Mouse (Mus musculus): Measurements from ENCODE around the gene Pip4k2c. TPM values are rescaled to one million over a fixed set of nuclear protein-coding genes. Genes with fewer than 3 reads are reported as not detected.

The Pip4k2c gene
- polyA plus RNA-seq, 1 experiment from 2014 or later, result 25.9 TPM

- H3K36me3 ChIP-seq (replicated peaks), result peaks cover 90% of the 10 kb centered on the region
- 91% methylated on average over 5 of the region's 5 CpGs for WGBS
- H3K27me3 ChIP-seq (replicated peaks; ENCODE audit: low read depth, poor library complexity, severe bottlenecking), result no peaks in the 10 kb centered on the region
- H3K4me3 ChIP-seq, result no peak overlapping the region
- no peaks in the 10 kb centered on the region for H3K9me3 ChIP-seq
- no peak for DNase-seq (ENCODE audit: low spot score)
- H3K27ac ChIP-seq (replicated peaks), result no peak overlapping the region
- H3K4me1 ChIP-seq, result peaks cover 4% of the 10 kb centered on the region
Observed at GRCm38 (mm10) chr10:127204589-127204988, 6.8 kb downstream of the Pip4k2c start.

GRCm38 (mm10) chr10:127203106-127203505, 8.3 kb downstream of the Pip4k2c start:
- Histone ChIP-seq H3K4me1 (peaks cover 4% of the 10 kb centered on the region), H3K36me3 (replicated peaks) (peaks cover 96% of the 10 kb centered on the region), H3K4me3 (no peak overlapping the region), H3K9me3 (no peaks in the 10 kb centered on the region), H3K27me3 (replicated peaks; ENCODE audit: low read depth, poor library complexity, severe bottlenecking) (no peaks in the 10 kb centered on the region), H3K27ac (replicated peaks) (peak overlapping the region; percentile 35; the same call in 1 of the 2 replicates)
- WGBS, result 88% methylated on average over 3 of the region's 3 CpGs
- DNase-seq (ENCODE audit: low spot score), result no peak

- 81% methylated on average over 8 of the region's 8 CpGs for WGBS
- Histone ChIP-seq H3K4me3 (no peak overlapping the region), H3K27me3 (replicated peaks; ENCODE audit: low read depth, poor library complexity, severe bottlenecking) (no peaks in the 10 kb centered on the region), H3K27ac (replicated peaks) (no peak overlapping the region), H3K4me1 (peaks cover 29% of the 10 kb centered on the region), H3K9me3 (no peaks in the 10 kb centered on the region), H3K36me3 (replicated peaks) (peaks cover 79% of the 10 kb centered on the region)
- no peak for DNase-seq (ENCODE audit: low spot score)
Observed at GRCm38 (mm10) chr10:127200279-127200678, 11.1 kb downstream of the Pip4k2c start.

- Histone ChIP-seq H3K4me3 (no peak overlapping the region), H3K27ac (replicated peaks) (no peak overlapping the region), H3K9me3 (no peaks in the 10 kb centered on the region), H3K4me1 (peaks cover 37% of the 10 kb centered on the region), H3K36me3 (replicated peaks) (peaks cover 71% of the 10 kb centered on the region), H3K27me3 (replicated peaks; ENCODE audit: low read depth, poor library complexity, severe bottlenecking) (no peaks in the 10 kb centered on the region)
- no peak for DNase-seq (ENCODE audit: low spot score)
- WGBS, result 85% methylated on average over 11 of the region's 11 CpGs
Observed at GRCm38 (mm10) chr10:127199474-127199873, 11.9 kb downstream of the Pip4k2c start.

DNA sequence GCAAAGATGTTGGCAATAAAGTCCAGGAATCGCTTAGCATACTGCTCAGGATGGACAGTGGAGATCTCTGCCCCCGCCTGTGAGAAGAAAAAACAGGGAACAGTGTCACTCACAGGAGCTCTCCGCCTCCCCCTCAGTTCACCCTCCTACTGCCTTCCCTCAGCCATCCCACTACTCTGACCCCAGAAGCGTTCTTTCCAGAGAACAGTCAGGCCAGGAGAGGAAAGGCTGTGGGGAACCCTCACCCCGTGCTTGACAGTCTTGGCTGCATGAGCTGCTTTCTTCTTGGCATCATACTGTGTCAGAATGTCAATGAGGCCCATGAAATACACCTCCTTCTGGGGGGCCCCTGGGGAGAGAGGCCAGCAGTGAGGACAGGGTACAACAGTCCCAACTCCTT, 12.3 kb downstream of the Pip4k2c start:
- no peak overlapping the region for H3K27ac ChIP-seq (replicated peaks)
- WGBS, result 68% methylated on average over 5 of the region's 5 CpGs
- H3K27me3 ChIP-seq (replicated peaks; ENCODE audit: low read depth, poor library complexity, severe bottlenecking), result no peaks in the 10 kb centered on the region
- H3K9me3 ChIP-seq, result no peaks in the 10 kb centered on the region
- no peak for DNase-seq (ENCODE audit: low spot score)
- H3K36me3 ChIP-seq (replicated peaks), result peaks cover 67% of the 10 kb centered on the region
- peaks cover 41% of the 10 kb centered on the region for H3K4me1 ChIP-seq
- H3K4me3 ChIP-seq, result no peak overlapping the region

DNA sequence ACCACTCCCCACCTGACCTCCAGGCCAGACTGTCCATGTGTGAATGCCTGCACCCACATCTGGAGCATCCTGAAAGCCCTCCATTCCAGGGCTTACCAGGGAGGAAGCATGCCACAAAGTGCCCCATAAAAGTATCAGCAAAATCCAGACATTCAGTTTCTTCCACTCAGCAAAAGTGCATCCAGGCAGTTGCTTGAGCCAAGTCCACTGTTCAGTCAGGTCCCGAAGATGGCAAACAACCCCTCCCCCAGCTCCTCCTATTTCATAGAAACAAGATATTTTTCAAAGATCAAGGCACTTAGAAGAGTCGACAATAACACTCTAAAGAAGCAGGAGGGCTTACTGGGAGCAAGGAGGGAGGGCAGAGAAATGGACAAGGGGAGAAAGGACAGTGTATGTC, 12.9 kb downstream of the Pip4k2c start:
- H3K4me1 ChIP-seq, result peaks cover 43% of the 10 kb centered on the region
- 68% methylated on average over 2 of the region's 2 CpGs for WGBS
- H3K36me3 ChIP-seq (replicated peaks), result peaks cover 63% of the 10 kb centered on the region
- H3K27ac ChIP-seq (replicated peaks), result 0 out of 2 replicates have a peak overlapping the region, but pooled peaks have one; percentile 20
- H3K4me3 ChIP-seq, result no peak overlapping the region
- no peak for DNase-seq (ENCODE audit: low spot score)
- no peaks in the 10 kb centered on the region for H3K27me3 ChIP-seq (replicated peaks; ENCODE audit: low read depth, poor library complexity, severe bottlenecking)
- H3K9me3 ChIP-seq, result no peaks in the 10 kb centered on the region

DNA sequence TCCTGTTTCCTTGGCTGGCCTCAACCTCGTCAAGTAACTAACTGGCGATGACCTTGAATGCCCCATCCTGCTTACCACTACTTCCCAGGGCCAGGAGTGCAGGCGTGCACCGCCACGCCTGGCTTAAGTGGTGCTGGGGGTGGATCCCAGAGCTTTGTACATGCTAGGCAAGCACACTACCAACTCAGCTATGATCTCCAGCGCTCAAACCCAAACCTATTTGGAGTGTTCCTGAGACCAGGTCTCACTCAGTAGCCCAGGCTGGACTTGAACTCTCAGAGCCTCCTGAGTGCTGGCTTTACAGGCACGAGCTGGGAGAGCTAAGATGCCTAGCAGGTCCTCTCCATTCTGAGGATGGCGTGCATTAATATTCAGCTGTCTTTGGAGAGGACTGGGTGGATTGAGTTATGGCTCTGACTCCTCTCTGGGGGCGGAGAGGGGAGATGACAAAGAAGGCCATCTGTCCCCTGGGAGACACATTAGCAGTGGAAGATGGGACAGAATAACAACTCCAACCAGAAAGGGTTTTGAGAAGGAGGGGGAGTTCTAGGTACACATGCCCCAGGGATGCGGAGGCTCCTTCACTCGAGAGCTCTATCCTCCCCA, 13.8 kb downstream of the Pip4k2c start:
- Histone ChIP-seq H3K4me3 (no peak overlapping the region), H3K9me3 (no peaks in the 10 kb centered on the region), H3K27ac (replicated peaks) (peak overlapping the region; percentile 44; the same call in 1 of the 2 replicates), H3K27me3 (replicated peaks; ENCODE audit: low read depth, poor library complexity, severe bottlenecking) (no peaks in the 10 kb centered on the region), H3K4me1 (peaks cover 51% of the 10 kb centered on the region), H3K36me3 (replicated peaks) (peaks cover 63% of the 10 kb centered on the region)
- WGBS, result 87% methylated on average over 11 of the region's 11 CpGs
- no peak for DNase-seq (ENCODE audit: low spot score)

DNA sequence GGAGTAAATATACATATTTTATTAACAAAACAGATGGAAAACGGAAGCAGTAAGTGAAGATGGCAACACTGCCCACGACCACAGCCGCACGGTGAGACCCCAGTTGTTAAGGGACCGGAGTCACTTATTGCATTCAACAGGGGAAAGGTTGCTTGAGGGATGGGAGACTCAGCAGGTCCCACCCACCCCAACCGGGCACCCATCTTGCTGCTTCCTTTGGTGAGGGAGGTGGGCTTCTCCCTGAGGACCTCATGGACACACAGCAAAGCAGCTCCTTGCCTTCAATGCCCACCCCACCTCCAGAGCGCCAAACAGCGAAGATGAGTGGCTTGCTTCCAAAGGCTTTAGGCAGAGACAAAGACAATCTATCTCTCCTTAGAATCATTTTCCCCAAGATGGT, 14.3 kb downstream of the Pip4k2c start:
- Histone ChIP-seq H3K9me3 (no peaks in the 10 kb centered on the region), H3K4me3 (no peak overlapping the region; the same call in 1 of the 2 replicates), H3K4me1 (peaks cover 55% of the 10 kb centered on the region), H3K27me3 (replicated peaks; ENCODE audit: low read depth, poor library complexity, severe bottlenecking) (no peaks in the 10 kb centered on the region), H3K27ac (replicated peaks) (no peak overlapping the region), H3K36me3 (replicated peaks) (peaks cover 63% of the 10 kb centered on the region)
- WGBS, result 88% methylated on average over 8 of the region's 8 CpGs
- DNase-seq (ENCODE audit: low spot score), result no peak

DNA sequence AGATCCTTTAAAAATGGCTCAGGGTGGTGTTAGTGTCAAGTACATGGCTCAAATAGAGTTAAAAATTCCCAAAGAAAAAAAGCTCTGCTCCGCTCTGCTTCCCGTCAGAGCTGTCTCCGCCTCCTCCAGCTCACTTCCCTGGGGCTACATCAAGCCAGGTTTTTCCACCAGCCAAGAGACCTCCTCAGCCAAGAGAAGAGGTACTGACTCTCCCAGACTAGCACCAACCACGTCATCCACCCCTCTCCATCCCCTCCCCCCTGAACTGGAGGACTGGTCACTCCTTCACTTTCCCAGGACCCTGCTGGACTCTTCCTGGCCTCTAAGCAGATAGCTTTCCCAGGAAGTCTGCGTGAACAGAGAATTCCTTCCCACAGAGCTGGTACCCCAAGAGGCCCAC, 15.0 kb downstream of the Pip4k2c start:
- 2% methylated on average over 5 of the region's 5 CpGs for WGBS
- Histone ChIP-seq H3K4me1 (peaks cover 58% of the 10 kb centered on the region), H3K36me3 (replicated peaks) (peaks cover 61% of the 10 kb centered on the region), H3K27me3 (replicated peaks; ENCODE audit: low read depth, poor library complexity, severe bottlenecking) (no peaks in the 10 kb centered on the region), H3K4me3 (peak overlapping the region; percentile 74), H3K9me3 (no peaks in the 10 kb centered on the region), H3K27ac (replicated peaks) (peak overlapping the region; percentile 94)
- DNase-seq (ENCODE audit: low spot score), result peak; percentile 66

DNA sequence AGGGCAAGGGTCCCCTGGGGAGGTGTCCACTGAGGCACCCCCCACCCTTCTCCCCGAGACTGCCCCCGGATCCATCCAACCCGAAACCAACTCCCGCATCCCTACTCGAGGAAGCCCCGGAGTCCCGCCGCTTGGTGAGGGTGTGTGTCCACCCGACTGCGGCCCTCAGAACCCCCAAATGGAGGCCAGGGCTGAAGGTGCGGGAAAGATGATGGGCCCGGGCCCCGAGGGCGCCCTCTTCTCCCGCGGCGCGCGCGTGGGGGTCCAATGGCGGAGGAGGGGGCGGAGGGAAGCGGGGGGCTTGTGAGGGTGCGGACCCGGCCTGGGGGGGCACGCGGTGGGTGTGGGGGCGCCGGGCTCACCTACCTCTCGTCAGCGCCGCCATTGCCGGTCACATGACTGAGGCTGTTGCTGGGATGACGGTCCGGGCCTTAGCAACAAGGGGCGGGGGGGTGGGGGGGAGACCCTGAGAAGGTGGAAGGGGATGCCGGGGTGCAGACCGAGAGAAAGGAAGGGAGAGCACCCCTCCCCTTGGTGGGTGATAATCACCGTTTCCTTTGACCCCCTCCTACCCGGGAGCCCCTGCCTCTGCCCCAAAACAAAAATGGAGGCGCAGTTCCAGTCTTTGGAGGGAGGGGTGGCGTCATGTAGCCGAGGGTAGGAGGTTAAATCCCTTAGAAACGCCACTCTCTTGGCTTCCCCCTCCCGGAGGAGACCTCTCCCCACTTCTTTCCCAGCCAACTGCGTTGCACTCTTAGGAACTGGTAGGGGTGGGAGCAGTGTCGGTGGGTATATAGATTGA, 15.9 kb downstream of the Pip4k2c start, which contains the start of gene Dtx3:
Dtx3 (minus strand) TSS at position 401 of the 802 bp plus-strand sequence.
- peak within 1 kb of the TSS; percentile 94 for H3K27ac ChIP-seq (replicated peaks)
- H3K9me3 ChIP-seq, result no peaks in the 10 kb centered on the region
- H3K36me3 ChIP-seq (replicated peaks), result peaks cover 64% of the 10 kb centered on the region
- WGBS, result under 1% methylated on average over 46 of the region's 47 CpGs
- no peaks in the 10 kb centered on the region for H3K27me3 ChIP-seq (replicated peaks; ENCODE audit: low read depth, poor library complexity, severe bottlenecking)
- H3K4me3 ChIP-seq, result peak within 1 kb of the TSS; percentile 74
- peaks cover 67% of the 10 kb centered on the region for H3K4me1 ChIP-seq
- peak; percentile 79 for DNase-seq (ENCODE audit: low spot score)

- Histone ChIP-seq H3K9me3 (no peaks in the 10 kb centered on the region), H3K27me3 (replicated peaks; ENCODE audit: low read depth, poor library complexity, severe bottlenecking) (no peaks in the 10 kb centered on the region), H3K27ac (replicated peaks) (peak overlapping the region; percentile 94), H3K36me3 (replicated peaks) (peaks cover 57% of the 10 kb centered on the region), H3K4me3 (peak overlapping the region; percentile 74), H3K4me1 (peaks cover 76% of the 10 kb centered on the region)
- DNase-seq (ENCODE audit: low spot score), result peak; percentile 65
- 14% methylated on average over 22 of the region's 22 CpGs for WGBS
Observed at GRCm38 (mm10) chr10:127194428-127195327, 16.7 kb downstream of the Pip4k2c start.

DNA sequence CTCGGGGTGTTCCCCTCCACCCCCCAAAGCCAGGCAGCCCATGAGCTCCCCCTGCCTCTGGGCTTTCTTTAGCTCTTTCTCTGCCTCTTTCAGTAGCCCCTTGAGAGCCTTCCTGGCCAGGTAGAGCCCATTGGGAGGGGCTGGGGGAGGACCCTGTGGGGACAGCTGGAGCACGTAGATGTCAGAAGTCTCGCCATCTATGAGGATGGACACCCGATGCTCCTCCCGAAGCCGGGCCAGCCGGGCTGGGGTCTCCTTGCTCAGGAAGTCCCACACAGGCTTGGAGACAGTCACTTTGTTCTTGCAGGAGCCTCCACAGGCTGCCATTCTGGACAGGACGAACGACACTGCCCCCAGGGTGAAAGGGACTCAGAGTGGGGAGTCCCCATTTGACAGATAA, 18.4 kb downstream of the Pip4k2c start:
- no peaks in the 10 kb centered on the region for H3K9me3 ChIP-seq
- no peak for DNase-seq (ENCODE audit: low spot score)
- H3K4me3 ChIP-seq, result no peak overlapping the region
- 81% methylated on average over 9 of the region's 9 CpGs for WGBS
- peaks cover 41% of the 10 kb centered on the region for H3K36me3 ChIP-seq (replicated peaks)
- peak overlapping the region; percentile 21; the same call in 1 of the 2 replicates for H3K27ac ChIP-seq (replicated peaks)
- no peaks in the 10 kb centered on the region for H3K27me3 ChIP-seq (replicated peaks; ENCODE audit: low read depth, poor library complexity, severe bottlenecking)
- H3K4me1 ChIP-seq, result peaks cover 87% of the 10 kb centered on the region

Measured in embryonic facial prominence, embryonic 10.5 days (tissue).